Comparison of ENCODE assay signal across 8 mouse cellular contexts in genomic region chr2:165857395-165857831, GRCm38 (mm10). TPM values are rescaled to one million over a fixed set of nuclear protein-coding genes. Genes with fewer than 3 reads are reported as not detected.
DNase-seq lines count a peak whose midpoint lies in the region; ATAC-seq and TF ChIP-seq lines count a peak whose summit lies in the region.

No protein-coding gene starts in this region.

- 23% methylated on average over 4 of the region's 4 CpGs for WGBS in heart, adult 2 months
- WGBS in embryonic facial prominence, embryonic 10.5 days, result 8% methylated on average over 4 of the region's 4 CpGs
- WGBS in hindbrain, embryonic 16.5 days, result 11% methylated on average over 4 of the region's 4 CpGs
- 28% methylated on average over 4 of the region's 4 CpGs for WGBS in liver, embryonic 13.5 days (ENCODE audit: insufficient replicate concordance)
- WGBS in neural tube, embryonic 15.5 days, result 7% methylated on average over 4 of the region's 4 CpGs

- no peak for TF ChIP-seq POLR2A in heart, adult 2 months (IDR thresholded peaks at IDR 0.05; ENCODE audit: insufficient read depth, low read depth, low read length)

- no peaks in the 10 kb centered on the region for H3K27me3 ChIP-seq in heart, adult 2 months (ENCODE audit: control insufficient read depth, insufficient read depth, low read length)
- no peaks in the 10 kb centered on the region for H3K27me3 ChIP-seq in embryonic facial prominence, embryonic 10.5 days (replicated peaks; ENCODE audit: low read depth, poor library complexity, severe bottlenecking)
- H3K27me3 ChIP-seq in hindbrain, embryonic 16.5 days (replicated peaks; ENCODE audit: control insufficient read depth, insufficient read depth, low read length), result no peaks in the 10 kb centered on the region
- no peaks in the 10 kb centered on the region for H3K27me3 ChIP-seq in liver, embryonic 13.5 days
- no peaks in the 10 kb centered on the region for H3K27me3 ChIP-seq in neural tube, embryonic 15.5 days (replicated peaks)

- TF ChIP-seq CTCF in heart, adult 2 months (IDR thresholded peaks at IDR 0.05), result no peak

- DNase-seq in heart, adult 2 months, result peak in 1 of 2 experiments; percentile 67
- DNase-seq in heart, postnatal 10 days, result no peak
- peak; percentile 63 for DNase-seq in embryonic facial prominence, embryonic 10.5 days (ENCODE audit: low spot score)
- no peak for DNase-seq in liver, embryonic 13.5 days
- no peak for DNase-seq in layer of hippocampus, adult 8-10 months (ENCODE audit: low spot score in 2 of 2)

- H3K4me2 ChIP-seq in hindbrain, embryonic 16.5 days (ENCODE audit: low read length), result peak overlapping the region; percentile 46
- H3K4me2 ChIP-seq in liver, embryonic 13.5 days, result peak overlapping the region; percentile 52
- H3K4me2 ChIP-seq in neural tube, embryonic 15.5 days, result peak overlapping the region; percentile 50

- peaks cover 46% of the 10 kb centered on the region for H3K4me1 ChIP-seq in heart, adult 2 months (ENCODE audit: control insufficient read depth, insufficient read depth, low read length)
- H3K4me1 ChIP-seq in embryonic facial prominence, embryonic 10.5 days, result peaks cover 92% of the 10 kb centered on the region
- H3K4me1 ChIP-seq in hindbrain, embryonic 16.5 days (ENCODE audit: control insufficient read depth, insufficient read depth, low read depth, low read length), result peaks cover 53% of the 10 kb centered on the region
- H3K4me1 ChIP-seq in liver, embryonic 13.5 days (replicated peaks), result peaks cover 99% of the 10 kb centered on the region
- H3K4me1 ChIP-seq in neural tube, embryonic 15.5 days, result peaks cover 80% of the 10 kb centered on the region

- intact Hi-C loops in heart, adult 2 months (cut with DNase I), result loop anchor here (1.0 kb wide), 1 partner anchor 26 kb away; no protein-coding TSS in a partner anchor
- intact Hi-C loops in heart, postnatal 10 days (cut with DNase I), result no loop called here

- no peaks in the 10 kb centered on the region for H3K9me3 ChIP-seq in embryonic facial prominence, embryonic 10.5 days
- H3K9me3 ChIP-seq in hindbrain, embryonic 16.5 days (ENCODE audit: control insufficient read depth, low read length), result no peaks in the 10 kb centered on the region
- no peaks in the 10 kb centered on the region for H3K9me3 ChIP-seq in liver, embryonic 13.5 days (replicated peaks)
- H3K9me3 ChIP-seq in neural tube, embryonic 15.5 days (replicated peaks), result no peaks in the 10 kb centered on the region

- H3K9ac ChIP-seq in heart, adult 2 months (ENCODE audit: low read depth, low read length), result peak overlapping the region; percentile 44
- H3K9ac ChIP-seq in hindbrain, embryonic 16.5 days (ENCODE audit: low read depth, low read length), result peak overlapping the region; percentile 51
- H3K9ac ChIP-seq in liver, embryonic 13.5 days, result peak overlapping the region; percentile 49
- peak overlapping the region; percentile 40 for H3K9ac ChIP-seq in neural tube, embryonic 15.5 days (replicated peaks)

- peak overlapping the region; percentile 45 for H3K4me3 ChIP-seq in heart, adult 2 months
- peak overlapping the region; percentile 43 for H3K4me3 ChIP-seq in embryonic facial prominence, embryonic 10.5 days
- no peak overlapping the region; the same call in 1 of the 2 replicates for H3K4me3 ChIP-seq in hindbrain, embryonic 16.5 days (ENCODE audit: low read length)
- peak overlapping the region; percentile 9; the same call in 1 of the 2 replicates for H3K4me3 ChIP-seq in liver, embryonic 13.5 days (replicated peaks)
- H3K4me3 ChIP-seq in neural tube, embryonic 15.5 days (replicated peaks), result no peak overlapping the region

- peaks cover 17% of the 10 kb centered on the region for H3K36me3 ChIP-seq in heart, adult 2 months (ENCODE audit: control insufficient read depth, insufficient read depth, low read length)
- H3K36me3 ChIP-seq in embryonic facial prominence, embryonic 10.5 days (replicated peaks), result peaks cover 48% of the 10 kb centered on the region
- no peaks in the 10 kb centered on the region for H3K36me3 ChIP-seq in hindbrain, embryonic 16.5 days (ENCODE audit: control insufficient read depth, insufficient read depth, low read length)
- peaks cover 49% of the 10 kb centered on the region for H3K36me3 ChIP-seq in liver, embryonic 13.5 days
- no peaks in the 10 kb centered on the region for H3K36me3 ChIP-seq in neural tube, embryonic 15.5 days

- peak overlapping the region; percentile 98 for H3K27ac ChIP-seq in heart, adult 2 months
- peak overlapping the region; percentile 85 for H3K27ac ChIP-seq in embryonic facial prominence, embryonic 10.5 days (replicated peaks)
- peak overlapping the region; percentile 91 for H3K27ac ChIP-seq in hindbrain, embryonic 16.5 days (ENCODE audit: low read depth, low read length)
- peak overlapping the region; percentile 81 for H3K27ac ChIP-seq in liver, embryonic 13.5 days
- peak overlapping the region; percentile 84 for H3K27ac ChIP-seq in neural tube, embryonic 15.5 days (replicated peaks)

- ATAC-seq in hindbrain, embryonic 16.5 days, result no peak
- ATAC-seq in liver, embryonic 13.5 days (ENCODE audit: low read depth), result no peak
- ATAC-seq in neural tube, embryonic 15.5 days (ENCODE audit: low FRiP score), result no peak
- no peak for ATAC-seq in activated CD4-positive, CD25-positive, alpha-beta regulatory T cell, adult 4 months

- peaks cover 5% of the 10 kb centered on the region for H3K79me2 ChIP-seq in heart, adult 2 months (replicated peaks; ENCODE audit: control insufficient read depth, insufficient read depth, low read length)

- TF ChIP-seq EP300 in heart, adult 2 months (IDR thresholded peaks at IDR 0.05; ENCODE audit: insufficient read depth, low read depth, low read length), result no peak

RNA-seq across cellular contexts. Expression of gene Zmynd8, which starts 41.4 kb away (rescaled TPM):
- 10 to 100 TPM; 44.4 to 47.2 TPM for total RNA-seq in heart, adult 2 months (2021)
- polyA plus RNA-seq in heart, adult 2 months (2012; rRNA removed), result 20.4 and 31.2 TPM in 2 replicates
- total RNA-seq in heart, postnatal 10 days (2021), result 10 to 100 TPM; 48.7 to 55.5 TPM
- 68.1 and 69.9 TPM in 2 replicates for polyA plus RNA-seq in embryonic facial prominence, embryonic 10.5 days (2016; fragmentation: Nextera tagmentation; extraction: Ambion mirVana)
- polyA plus RNA-seq in hindbrain, embryonic 16.5 days (2015; fragmentation: Nextera tagmentation; extraction: Ambion mirVana), result 64.3 and 66.4 TPM in 2 replicates
- polyA plus RNA-seq in liver, embryonic 13.5 days (2015; fragmentation: Nextera tagmentation; extraction: Ambion mirVana), result 26.5 and 28.3 TPM in 2 replicates
- polyA plus RNA-seq in neural tube, embryonic 15.5 days (2015; fragmentation: Nextera tagmentation; extraction: Ambion mirVana), result 79.3 and 79.5 TPM in 2 replicates
- total RNA-seq in layer of hippocampus, adult 8-10 months (2022), result 100 to 1,000 TPM; 128 to 162 (median 147) TPM
- polyA plus RNA-seq in activated CD4-positive, CD25-positive, alpha-beta regulatory T cell, adult 4 months (2017; shearing (Covaris generic)), result 10 to 100 TPM; 41.1 to 48.5 TPM

Comparison
In these comparisons a context has a peak if more than half of its experiments do, and no peak if none do; other contexts are left out.
1. H3K4me3 ChIP-seq: peak in heart, adult 2 months (single experiment), embryonic facial prominence, embryonic 10.5 days (single experiment) and liver, embryonic 13.5 days (single experiment); none in hindbrain, embryonic 16.5 days (single experiment) and neural tube, embryonic 15.5 days (single experiment).
2. Peak in every context shown above with its lines, with median percentiles within 50 percentile points of each other: H3K27ac ChIP-seq, H3K9ac ChIP-seq and H3K4me2 ChIP-seq.